Mouse (Mus musculus) subcutaneous adipose tissue, adult 2 months (tissue): Measurements from ENCODE around the gene Zfp202. TPM values are rescaled to one million over a fixed set of nuclear protein-coding genes. Genes with fewer than 3 reads are reported as not detected.

Source experiments
- polyA plus RNA-seq: library from polyadenylated mRNA; depleted of rRNA; stranded (reverse); fragments of >200 nt; gene quantifications from 2 replicates; pipeline ENCODE4 v1.2.3, GENCODE M21; 2012; ENCODE audit warnings: low replicate concordance; rRNA removed

Gene Zfp202
- 1.1 and 3.5 TPM in 2 replicates for polyA plus RNA-seq

DNA sequence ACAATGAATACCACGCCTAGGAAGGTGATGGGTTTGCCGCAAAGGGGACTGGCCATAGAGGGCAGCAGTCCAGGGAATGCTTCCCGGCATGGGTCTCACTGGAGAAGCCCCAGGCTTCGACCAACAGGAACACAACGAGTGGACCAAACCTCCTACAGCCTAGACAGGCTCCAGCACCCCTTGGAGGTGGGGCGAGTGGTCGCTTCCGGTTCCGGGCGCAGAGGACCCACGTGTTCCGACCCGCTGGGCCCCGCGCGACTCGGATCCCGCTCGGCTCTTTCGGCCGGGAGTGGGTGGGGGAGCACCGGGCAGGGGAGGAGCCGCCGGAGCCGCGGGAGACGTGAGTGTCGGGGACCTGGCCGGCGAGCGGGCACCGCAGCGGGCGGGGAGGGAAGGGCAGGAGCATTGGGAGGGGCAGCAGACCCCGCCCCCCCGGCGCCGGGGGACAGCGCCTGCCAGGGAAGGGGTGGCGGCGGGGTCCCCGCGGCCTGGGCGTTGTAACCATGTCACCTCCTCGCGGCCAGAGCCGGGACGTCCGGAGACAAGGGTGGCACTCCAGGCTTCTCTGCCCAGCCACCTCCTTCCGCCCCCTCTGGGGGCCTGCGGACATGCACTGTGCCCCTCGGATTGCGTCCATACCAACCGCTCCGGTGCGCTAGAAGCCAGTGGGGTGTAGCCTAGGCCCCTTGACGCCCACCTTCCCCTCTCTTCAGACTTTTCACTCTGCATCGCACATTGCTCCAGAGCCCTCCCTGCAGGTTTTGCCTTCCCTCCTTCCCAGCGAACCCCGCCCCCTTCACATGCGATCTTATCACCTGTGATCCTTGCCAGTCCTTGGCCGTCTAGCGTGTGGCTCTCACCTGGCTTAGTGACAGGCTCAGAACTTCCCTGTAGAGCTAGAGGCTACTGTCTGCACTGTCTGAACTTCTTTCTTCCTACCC, at the start of gene Zfp202:
Gene Zfp202, plus strand, starts transcription at position 219 of the 941 bp plus-strand sequence.

GRCm38 (mm10) chr9:40180620-40181019, 11.5 kb upstream of the Zfp202 start, which contains the start of gene Olfr986:
Gene Olfr986 (plus strand): TSS chr9:40180920.

Other genes with a start within 250 kb of the Zfp202 start
- gene Olfr975, start 240.3 kb upstream of the Zfp202 start, polyA plus RNA-seq = not detected in 2 replicates
- not detected in 2 replicates for gene Olfr976, start 231.2 kb upstream of the Zfp202 start, polyA plus RNA-seq
- not detected in 2 replicates for gene Olfr978, start 200.2 kb upstream of the Zfp202 start, polyA plus RNA-seq
- gene Olfr979, start 188.9 kb upstream of the Zfp202 start, polyA plus RNA-seq = not detected in 2 replicates
- not detected in 2 replicates for gene Olfr980, start 182.7 kb upstream of the Zfp202 start, polyA plus RNA-seq
- not detected in 2 replicates for gene Olfr981, start 170.9 kb upstream of the Zfp202 start, polyA plus RNA-seq
- not detected in 2 replicates for gene Olfr982, start 118.5 kb upstream of the Zfp202 start, polyA plus RNA-seq
- gene Olfr983, start 98.7 kb upstream of the Zfp202 start, polyA plus RNA-seq = not detected in 2 replicates
- not detected in 2 replicates for gene Olfr984, start 78.1 kb upstream of the Zfp202 start, polyA plus RNA-seq
- not detected in 2 replicates for gene Olfr985, start 62.1 kb upstream of the Zfp202 start, polyA plus RNA-seq
- gene Tmem225, start 44.2 kb upstream of the Zfp202 start, polyA plus RNA-seq = not detected in 2 replicates
- not detected in 2 replicates for gene Olfr986, start 11.4 kb upstream of the Zfp202 start, polyA plus RNA-seq
- gene Scn3b, start 76.9 kb downstream of the Zfp202 start, polyA plus RNA-seq = 0.69 and 1.9 TPM in 2 replicates